Mouse (Mus musculus): ENCODE measurements at regions not wholly inside any gene's neighbourhood (a gene's known extent, or its start where the extent isn't known, plus 50 kb on each side); places are given as distances from the start of the nearest gene placed in this dataset.
"Not testable (repeated sequence)": the region's sequence is repeated elsewhere in the genome, so short reads cannot be mapped to it uniquely, and the experiment has no call there.

- peak; percentile 28 to 72 for DNase-seq (ENCODE audit: low spot score in 2 of 2)
These were observed 54.0 kb upstream of the Usp47 start for GRCm38 (mm10) chr7:111969198-111969887.

GRCm38 (mm10) chr7:111968261-111968660 is 55.0 kb upstream of the Usp47 start:
- DNase-seq (ENCODE audit: low spot score in 2 of 2), result no peak

GRCm38 (mm10) chr7:111966716-111967115 is 56.6 kb upstream of the Usp47 start:
- no peak for DNase-seq (ENCODE audit: low spot score in 2 of 2)

GRCm38 (mm10) chr7:111963969-111964368 is 59.3 kb upstream of the Usp47 start:
- no peak for DNase-seq (ENCODE audit: low spot score in 2 of 2)

GRCm38 (mm10) chr7:111959977-111960376 is 63.3 kb upstream of the Usp47 start:
- no peak for DNase-seq (ENCODE audit: low spot score in 2 of 2)

GRCm38 (mm10) chr7:111956671-111957070 is 66.6 kb upstream of the Usp47 start:
- DNase-seq (ENCODE audit: low spot score in 2 of 2), result no peak

GRCm38 (mm10) chr7:111939631-111940030 is 83.7 kb upstream of the Usp47 start:
- no peak for DNase-seq (ENCODE audit: low spot score in 2 of 2)

- no peak for DNase-seq (ENCODE audit: low spot score in 2 of 2)
These were observed 85.8 kb upstream of the Usp47 start for GRCm38 (mm10) chr7:111937547-111937946.

- DNase-seq (ENCODE audit: low spot score in 2 of 2), result no peak
These were observed 86.2 kb upstream of the Usp47 start for GRCm38 (mm10) chr7:111937102-111937501.

- DNase-seq (ENCODE audit: low spot score in 2 of 2), result no peak
These were observed 90.6 kb upstream of the Usp47 start for GRCm38 (mm10) chr7:111932725-111933124.

- no peak for DNase-seq (ENCODE audit: low spot score in 2 of 2)
These were observed 103.3 kb upstream of the Usp47 start for GRCm38 (mm10) chr7:111919961-111920360.

- peak; percentile 12 to 19 for DNase-seq (ENCODE audit: low spot score in 2 of 2)
These were observed 119.5 kb upstream of the Usp47 start for GRCm38 (mm10) chr7:111903741-111904231.

GRCm38 (mm10) chr7:111897016-111897415 is 117.2 kb upstream of the Galnt18 start:
- no peak for DNase-seq (ENCODE audit: low spot score in 2 of 2)

GRCm38 (mm10) chr7:111896255-111896654 is 116.5 kb upstream of the Galnt18 start:
- peak; percentile 62 to 76 for DNase-seq (ENCODE audit: low spot score in 2 of 2)

GRCm38 (mm10) chr7:111882991-111883390 is 103.2 kb upstream of the Galnt18 start:
- no peak for DNase-seq (ENCODE audit: low spot score in 2 of 2)

GRCm38 (mm10) chr7:111880067-111880675 is 100.4 kb upstream of the Galnt18 start:
- no peak for DNase-seq (ENCODE audit: low spot score in 2 of 2)

GRCm38 (mm10) chr7:111877591-111877990 is 97.8 kb upstream of the Galnt18 start:
- no peak for DNase-seq (ENCODE audit: low spot score in 2 of 2)

GRCm38 (mm10) chr7:111875949-111876348 is 96.2 kb upstream of the Galnt18 start:
- no peak for DNase-seq (ENCODE audit: low spot score in 2 of 2)

- no peak for DNase-seq (ENCODE audit: low spot score in 2 of 2)
These were observed 89.6 kb upstream of the Galnt18 start for GRCm38 (mm10) chr7:111869337-111869736.

GRCm38 (mm10) chr7:111863035-111863434 is 83.3 kb upstream of the Galnt18 start:
- no peak for DNase-seq (ENCODE audit: low spot score in 2 of 2)

GRCm38 (mm10) chr7:111858291-111858690 is 78.5 kb upstream of the Galnt18 start:
- not testable (repeated sequence) for DNase-seq (ENCODE audit: low spot score in 2 of 2)

GRCm38 (mm10) chr7:111856977-111857376 is 77.2 kb upstream of the Galnt18 start:
- DNase-seq (ENCODE audit: low spot score in 2 of 2), result no peak

- DNase-seq (ENCODE audit: low spot score in 2 of 2), result no peak
These were observed 75.5 kb upstream of the Galnt18 start for GRCm38 (mm10) chr7:111855309-111855708.
